Mouse (Mus musculus) cerebellum, postnatal 14 days (tissue): ENCODE data around the gene Clip2.
A peak's percentile ranks its signal among the peaks of the same experiment; 100 is the strongest.

ENCODE experiments used
- DNase-seq, 2 experiments: peaks; one replicate each; pipeline ENCODE4 v3.0.0; 2021; ENCODE audit warnings: mixed read lengths in 2 of 2

Gene Clip2

GRCm38 (mm10) chr5:134523728-134524127, 28.5 kb downstream of the Clip2 start:
- DNase-seq: no peak

- DNase-seq: no peak
Observed at GRCm38 (mm10) chr5:134522524-134522923, 29.7 kb downstream of the Clip2 start.

GRCm38 (mm10) chr5:134521806-134522205, 30.4 kb downstream of the Clip2 start:
- no peak for DNase-seq

DNA sequence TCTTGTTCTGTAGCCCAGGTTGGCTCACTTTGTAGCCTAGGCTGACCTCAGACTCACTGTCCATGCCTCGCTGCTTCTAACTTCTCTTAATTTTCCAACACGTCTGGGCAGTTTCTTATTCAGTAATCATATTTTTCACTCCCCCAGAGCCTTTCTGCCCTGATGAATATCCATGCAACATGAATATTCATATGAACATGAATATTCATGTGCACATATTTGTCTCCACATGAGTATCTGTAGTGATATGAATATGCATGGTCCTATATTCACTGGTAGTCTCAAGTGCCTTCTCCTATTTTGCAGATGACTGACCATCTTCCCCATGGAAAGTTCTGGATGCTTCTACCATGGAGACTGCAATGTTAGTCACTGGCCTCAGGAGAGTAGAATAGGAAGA, 31.1 kb downstream of the Clip2 start:
- no peak for DNase-seq

- DNase-seq: no peak
Observed at GRCm38 (mm10) chr5:134520120-134520519, 32.1 kb downstream of the Clip2 start.

DNA sequence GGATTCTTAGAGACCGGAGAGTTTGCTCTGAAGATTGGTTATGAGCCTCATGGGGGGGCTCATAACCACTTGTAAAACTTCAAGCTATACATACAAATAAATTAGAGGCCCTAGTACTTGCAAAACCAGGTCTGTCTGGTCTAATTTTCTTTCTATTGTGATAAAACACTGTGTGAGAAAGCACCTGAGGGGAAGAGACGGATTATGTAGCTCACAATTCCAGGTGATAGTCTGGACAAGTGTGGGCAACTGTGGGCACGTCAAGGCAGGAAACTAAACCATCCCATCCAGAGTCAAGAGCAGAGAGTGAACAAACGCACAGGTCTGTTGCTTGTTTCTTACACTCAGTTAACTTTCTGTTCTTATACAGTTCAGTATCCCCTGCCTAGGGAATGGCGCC, 32.8 kb downstream of the Clip2 start:
- DNase-seq: no peak

DNA sequence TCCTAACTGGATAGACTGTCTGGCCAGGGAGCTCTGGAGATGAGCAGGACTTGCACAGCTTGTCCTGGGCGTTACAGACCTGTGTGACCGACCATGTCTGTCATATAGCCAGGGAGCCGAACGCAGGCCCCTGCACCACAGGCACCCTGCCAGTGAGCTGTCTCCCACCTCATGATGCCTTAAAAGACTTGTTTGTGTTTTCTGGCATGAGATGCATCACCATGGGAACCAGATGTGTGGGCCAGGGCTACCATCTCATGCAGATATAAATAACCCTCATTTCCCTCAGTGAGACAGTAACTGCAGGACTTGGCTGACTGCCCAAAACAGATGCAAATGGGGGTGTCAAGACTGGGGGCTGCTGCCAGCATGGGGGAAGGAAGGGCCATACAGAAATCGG, 40.1 kb downstream of the Clip2 start:
- peak in 1 of 2 experiments; percentile 30 for DNase-seq

GRCm38 (mm10) chr5:134510266-134510665, 42.0 kb downstream of the Clip2 start:
- no peak for DNase-seq

- DNase-seq: no peak
Observed at GRCm38 (mm10) chr5:134508965-134509364, 43.3 kb downstream of the Clip2 start.

DNA sequence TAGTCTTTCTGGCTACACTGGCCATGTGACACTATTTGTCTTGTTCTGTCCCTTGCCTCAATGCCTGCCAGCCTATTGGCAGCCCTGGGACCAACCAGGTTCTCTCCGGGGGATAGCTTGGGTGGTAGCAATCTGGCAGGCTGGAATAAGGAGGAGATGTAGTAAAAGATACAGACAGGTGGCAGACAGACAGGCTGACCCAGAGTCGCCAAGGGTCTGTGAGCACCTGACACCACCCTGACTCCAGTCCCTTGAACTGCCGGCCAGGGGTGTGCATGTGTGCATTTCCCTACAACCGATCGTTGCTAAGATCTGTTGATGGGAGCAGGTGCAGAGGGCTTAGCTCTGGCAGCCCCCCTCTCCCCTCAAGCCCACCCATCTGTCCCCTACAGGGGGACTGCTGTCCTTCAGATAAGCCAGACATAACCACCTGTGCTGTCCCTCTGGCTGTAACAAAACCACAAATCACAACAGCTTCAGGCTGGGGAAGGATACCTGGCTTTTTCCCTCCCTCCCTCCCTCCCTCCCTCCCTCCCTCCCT, 44.3 kb downstream of the Clip2 start:
- no peak for DNase-seq

DNA sequence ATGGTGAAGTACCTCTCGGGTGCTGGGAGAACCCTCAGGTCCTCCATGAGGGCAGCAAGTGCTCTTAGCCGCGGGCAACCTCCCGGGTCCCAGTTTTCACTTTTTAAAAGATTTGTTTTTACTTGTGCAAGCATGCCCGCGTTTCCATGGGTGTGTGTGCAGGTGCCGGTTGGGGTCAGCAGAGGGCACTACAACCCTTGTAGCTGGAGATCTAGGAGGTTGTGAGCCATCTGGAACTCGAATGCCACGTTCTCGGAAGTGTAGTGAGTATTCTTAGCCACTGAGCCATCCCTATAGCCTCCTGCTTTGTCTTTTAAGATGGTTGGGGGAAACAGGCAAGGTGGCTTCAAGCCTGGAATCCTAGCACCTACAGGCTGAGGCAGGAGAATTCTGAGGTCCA, 44.9 kb downstream of the Clip2 start:
- peak; percentile 82 to 89 for DNase-seq

- no peak for DNase-seq
Observed at GRCm38 (mm10) chr5:134505810-134506292, 46.4 kb downstream of the Clip2 start.

DNA sequence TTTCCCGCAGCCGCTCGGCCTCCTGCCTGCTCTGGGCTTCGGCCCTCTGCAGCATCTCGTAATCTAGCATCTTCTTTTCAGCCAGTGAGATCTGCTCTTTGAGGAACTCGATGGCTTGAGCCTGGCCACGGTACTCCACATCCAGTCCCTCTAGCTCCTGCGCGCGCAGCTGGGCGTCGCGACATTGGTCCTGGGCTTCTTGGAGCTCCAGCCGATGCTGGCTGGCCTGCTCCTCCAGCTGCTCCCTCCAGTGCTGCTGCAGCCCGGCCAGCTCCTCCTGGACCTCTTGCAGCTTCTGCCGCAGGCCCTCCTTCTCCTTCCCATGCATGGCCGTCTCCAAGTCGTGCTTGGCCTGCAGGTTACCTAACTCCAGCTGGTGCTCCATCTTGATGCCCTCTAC, 49.6 kb downstream of the Clip2 start:
- no peak for DNase-seq

- peak in 1 of 2 experiments; percentile 39 for DNase-seq
Observed at GRCm38 (mm10) chr5:134501453-134501852, 50.8 kb downstream of the Clip2 start.

- no peak for DNase-seq
Observed at GRCm38 (mm10) chr5:134500681-134501080, 51.6 kb downstream of the Clip2 start.

DNA sequence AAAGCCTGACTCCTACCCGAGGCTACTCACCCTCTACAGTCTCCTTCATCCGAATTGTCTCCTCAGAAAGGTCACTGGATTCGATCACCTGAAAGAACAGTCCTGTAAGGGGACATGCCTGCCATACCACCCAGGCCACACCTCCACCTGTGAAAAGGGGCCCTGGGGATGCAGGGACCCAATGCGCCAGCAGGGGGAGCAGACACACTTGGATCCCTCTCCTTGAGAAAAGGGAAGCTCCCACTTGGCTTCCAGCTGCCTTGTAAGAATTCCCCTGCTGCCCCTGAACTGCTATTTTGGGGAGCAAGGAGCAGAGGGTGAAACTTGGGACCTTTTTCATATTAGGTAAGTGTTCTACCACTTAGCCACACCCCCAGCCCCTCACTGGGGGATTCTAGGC, 52.2 kb downstream of the Clip2 start:
- DNase-seq: peak; percentile 67 to 75

GRCm38 (mm10) chr5:134497026-134497425, 55.2 kb downstream of the Clip2 start:
- no peak for DNase-seq

- DNase-seq: no peak
Observed at GRCm38 (mm10) chr5:134495796-134496195, 56.4 kb downstream of the Clip2 start.

DNA sequence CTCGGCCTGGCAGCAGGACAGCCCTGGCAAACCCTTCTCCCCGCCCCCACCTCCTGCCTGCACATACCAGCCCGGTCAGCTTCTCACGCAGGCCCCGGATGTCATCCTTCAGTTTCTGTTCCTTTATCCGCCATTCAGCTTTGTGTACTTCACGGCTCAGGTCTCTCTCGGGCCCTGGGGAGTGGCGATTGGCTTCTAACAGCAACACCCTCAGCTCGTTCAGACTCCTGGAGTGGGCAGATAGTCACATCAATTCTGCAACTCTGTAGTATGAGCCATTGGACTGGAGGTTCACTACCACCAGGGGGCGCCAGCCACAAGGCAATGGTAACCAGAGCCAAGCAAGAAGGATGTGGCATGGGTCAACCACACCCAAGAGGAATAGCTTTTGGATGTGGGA, 58.1 kb downstream of the Clip2 start:
- peak; percentile 95 to 98 for DNase-seq

- no peak for DNase-seq
Observed at GRCm38 (mm10) chr5:134492956-134493355, 59.3 kb downstream of the Clip2 start.

DNA sequence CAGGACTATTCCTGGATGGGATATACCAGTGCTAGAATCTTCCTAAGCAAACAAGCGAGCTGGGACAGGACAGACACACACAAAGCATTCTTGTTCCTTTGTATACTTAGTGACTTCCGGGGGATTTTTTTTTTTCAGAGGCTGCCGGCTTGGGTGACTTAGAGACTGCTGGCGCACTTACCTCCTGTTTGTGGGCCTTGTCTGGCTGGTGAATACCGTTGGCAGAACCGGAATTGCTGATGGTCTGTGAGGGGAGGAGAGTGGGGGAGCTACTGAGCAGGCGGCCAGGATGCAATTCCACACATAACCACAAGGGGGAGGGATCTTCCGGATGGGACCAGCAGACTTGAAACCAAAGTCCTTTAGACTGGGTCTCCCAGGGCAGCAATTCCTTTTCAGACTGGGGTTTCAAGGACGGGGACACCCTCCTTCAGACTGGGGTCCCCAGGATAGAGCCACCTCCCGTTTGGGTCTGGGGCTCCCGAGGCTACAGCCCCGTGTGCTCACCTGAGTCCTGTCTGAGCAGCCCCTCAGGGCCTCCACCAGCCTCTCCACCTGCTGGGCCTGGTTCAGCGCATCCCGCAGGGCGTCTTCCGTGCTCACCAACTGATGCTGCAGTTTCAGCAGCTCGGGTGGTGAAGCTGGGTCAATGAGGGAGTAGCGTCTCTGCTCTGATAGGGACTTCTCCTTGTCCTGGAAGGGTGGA, 60.4 kb downstream of the Clip2 start:
- peak; percentile 90 to 95 for DNase-seq

DNA sequence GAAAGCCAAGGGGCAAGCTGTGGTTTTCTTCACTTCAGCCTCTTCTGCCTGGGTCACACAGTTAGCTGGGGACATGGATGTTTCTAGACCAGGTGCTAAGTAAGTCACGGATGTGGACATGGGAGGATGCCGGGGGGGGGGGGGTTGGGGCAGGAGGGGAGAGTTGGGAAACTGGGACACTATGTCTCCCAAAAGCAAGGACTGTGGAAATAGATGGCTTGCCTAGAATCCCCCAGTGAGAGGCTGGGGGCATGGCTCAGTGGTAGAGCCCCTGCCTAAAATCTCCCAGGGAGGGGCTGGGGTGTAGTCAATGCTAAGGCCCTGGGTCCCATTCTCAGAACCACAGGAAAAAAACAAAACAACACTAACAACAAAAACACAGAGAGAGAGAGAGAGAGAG, 61.0 kb downstream of the Clip2 start:
- DNase-seq: no peak

GRCm38 (mm10) chr5:134490465-134490864, 61.8 kb downstream of the Clip2 start:
- DNase-seq: peak in 1 of 2 experiments; percentile 65

GRCm38 (mm10) chr5:134489583-134489982, 62.7 kb downstream of the Clip2 start:
- peak in 1 of 2 experiments; percentile 61 for DNase-seq

DNA sequence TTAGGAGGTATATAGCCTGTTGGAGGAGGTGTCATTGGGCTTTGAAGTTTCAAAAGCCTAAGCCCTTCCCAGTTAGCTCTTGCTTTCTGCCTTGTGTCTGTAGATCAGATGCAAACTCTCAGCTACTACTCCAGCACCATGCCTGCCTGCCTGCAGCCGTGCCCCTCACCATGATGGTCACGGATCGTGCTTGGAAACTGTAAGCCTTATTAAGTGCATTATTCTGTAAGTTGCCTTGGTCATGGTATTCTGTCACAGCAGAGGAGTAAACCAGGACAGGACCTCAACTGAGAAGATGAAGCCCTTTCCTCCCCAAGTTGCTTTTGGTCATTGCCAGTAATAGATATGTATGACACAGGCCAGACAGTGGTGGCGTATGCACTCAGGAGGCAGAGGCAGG, 63.6 kb downstream of the Clip2 start:
- DNase-seq: no peak
